Mouse (Mus musculus): Measurements from ENCODE around the gene Maco1.

The Maco1 gene

GRCm38 (mm10) chr4:134776246-134776645, 76.9 kb downstream of the Maco1 start:
- in situ Hi-C loops (cut with MboI, MseI) = loop anchor here in 1 of 2 experiments (10.0 kb wide), 1 partner anchor 489 kb away; no protein-coding TSS in a partner anchor

- in situ Hi-C loops (cut with MboI, MseI) = loop anchor here in 1 of 2 experiments (10.0 kb wide), 1 partner anchor 489 kb away; no protein-coding TSS in a partner anchor
Observed at GRCm38 (mm10) chr4:134775234-134775944, 77.8 kb downstream of the Maco1 start.

GRCm38 (mm10) chr4:134774126-134774525, 79.0 kb downstream of the Maco1 start:
- in situ Hi-C loops (cut with MboI, MseI) = loop anchor here in 1 of 2 experiments (10.0 kb wide), 1 partner anchor 491 kb away; no protein-coding TSS in a partner anchor

- in situ Hi-C loops (cut with MboI, MseI) = loop anchor here in 1 of 2 experiments (10.0 kb wide), 1 partner anchor 492 kb away; no protein-coding TSS in a partner anchor
Observed at GRCm38 (mm10) chr4:134772805-134773674, 80.1 kb downstream of the Maco1 start.

- in situ Hi-C loops (cut with MboI, MseI) = loop anchor here in 1 of 2 experiments (10.0 kb wide), 1 partner anchor 495 kb away; no protein-coding TSS in a partner anchor
Observed at GRCm38 (mm10) chr4:134769891-134770290, 83.3 kb downstream of the Maco1 start.

- in situ Hi-C loops (cut with MboI, MseI) = no loop called here
Observed at GRCm38 (mm10) chr4:134769081-134769811, 83.9 kb downstream of the Maco1 start.

GRCm38 (mm10) chr4:134768226-134768888, 84.8 kb downstream of the Maco1 start:
- in situ Hi-C loops (cut with MboI, MseI) = no loop called here

GRCm38 (mm10) chr4:134767426-134768225, 85.5 kb downstream of the Maco1 start, which contains the start of gene Ldlrap1:
Gene Ldlrap1 (minus strand): TSS chr4:134768024.
- in situ Hi-C loops (cut with MboI, MseI) = no loop called here

- in situ Hi-C loops (cut with MboI, MseI) = no loop called here
Observed at GRCm38 (mm10) chr4:134766904-134767425, 86.2 kb downstream of the Maco1 start.

- in situ Hi-C loops (cut with MboI, MseI) = no loop called here
Observed at GRCm38 (mm10) chr4:134766277-134766676, 86.9 kb downstream of the Maco1 start.

- in situ Hi-C loops (cut with MboI, MseI) = no loop called here
Observed at GRCm38 (mm10) chr4:134764333-134764732, 88.8 kb downstream of the Maco1 start.

GRCm38 (mm10) chr4:134762360-134762759, 90.8 kb downstream of the Maco1 start:
- in situ Hi-C loops (cut with MboI, MseI) = no loop called here

- in situ Hi-C loops (cut with MboI, MseI) = no loop called here
Observed at GRCm38 (mm10) chr4:134760793-134761201, 92.3 kb downstream of the Maco1 start.

GRCm38 (mm10) chr4:134760281-134760680, 92.9 kb downstream of the Maco1 start:
- in situ Hi-C loops (cut with MboI, MseI) = no loop called here

GRCm38 (mm10) chr4:134759564-134759963, 93.6 kb downstream of the Maco1 start:
- in situ Hi-C loops (cut with MboI, MseI) = no loop called here

GRCm38 (mm10) chr4:134758922-134759321, 94.2 kb downstream of the Maco1 start:
- in situ Hi-C loops (cut with MboI, MseI) = no loop called here

GRCm38 (mm10) chr4:134758367-134758766, 94.8 kb downstream of the Maco1 start:
- in situ Hi-C loops (cut with MboI, MseI) = no loop called here

GRCm38 (mm10) chr4:134756953-134757352, 96.2 kb downstream of the Maco1 start:
- in situ Hi-C loops (cut with MboI, MseI) = no loop called here

- in situ Hi-C loops (cut with MboI, MseI) = no loop called here
Observed at GRCm38 (mm10) chr4:134754941-134755340, 98.2 kb downstream of the Maco1 start.

GRCm38 (mm10) chr4:134754371-134754770, 98.8 kb downstream of the Maco1 start:
- in situ Hi-C loops (cut with MboI, MseI) = no loop called here

Data from T-helper 17 cell (primary cell).